Mouse (Mus musculus): ENCODE data around the gene Chst10.

DNA sequence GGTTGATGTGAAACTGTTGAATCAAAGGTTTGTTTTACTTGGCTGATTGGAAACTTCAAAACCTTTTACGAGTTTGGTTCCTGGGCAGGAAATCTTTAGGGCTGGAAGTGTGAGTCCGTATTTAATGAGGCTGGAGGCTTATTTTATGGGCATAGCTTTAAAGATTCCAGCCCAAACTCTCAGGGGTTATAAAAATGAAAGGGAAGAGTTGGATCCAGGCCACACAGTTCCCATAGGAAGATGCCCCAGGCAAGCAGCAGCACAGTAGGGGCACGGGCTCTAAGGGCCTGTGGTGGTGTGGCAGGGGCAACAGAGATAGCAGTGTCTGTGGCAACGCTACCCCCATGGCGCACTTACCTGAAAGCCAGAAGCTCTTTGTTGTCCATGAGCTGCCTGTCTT, 31.7 kb downstream of the Chst10 start:
- TF ChIP-seq EP300 (IDR thresholded peaks at IDR 0.05; ENCODE audit: low read depth) (no peak), CTCF (IDR thresholded peaks at IDR 0.05; ENCODE audit: low read depth) (no peak)

All from liver, embryonic 14.5 days (tissue).